Mouse (Mus musculus) hindbrain, embryonic 10.5 days (tissue): Measurements from ENCODE around the gene Arfgap2. TPM values are rescaled to one million over a fixed set of nuclear protein-coding genes. Genes with fewer than 3 reads are reported as not detected.
A peak's percentile ranks its signal among the peaks of the same experiment; 100 is the strongest.

Experiments
- DNase-seq: peaks from one replicate; pipeline ENCODE4 v3.0.0-alpha.2; 2017; ENCODE audit warnings: low spot score
- H3K27ac ChIP-seq: fragments of 300-500 bp; sonication (generic); 2 replicates; pipeline ENCODE4 v1.5.1; 2016; ENCODE audit warnings: mild to moderate bottlenecking, moderate library complexity
- H3K27me3 ChIP-seq: fragments of 300-500 bp; sonication (generic); 2 replicates; pipeline ENCODE4 v1.6.1; 2016; ENCODE audit warnings: mild to moderate bottlenecking; ENCODE audit not compliant: poor library complexity, insufficient read depth, severe bottlenecking
- H3K36me3 ChIP-seq: fragments of 300-500 bp; sonication (generic); 2 replicates; pipeline ENCODE4 v1.6.1; 2016; ENCODE audit warnings: mild to moderate bottlenecking, moderate library complexity
- H3K4me1 ChIP-seq: fragments of 300-500 bp; sonication (generic); replicated peaks from 2 replicates; pipeline ENCODE4 v1.6.1; 2016; ENCODE audit warnings: mild to moderate bottlenecking
- H3K4me3 ChIP-seq: fragments of 300-500 bp; sonication (generic); 2 replicates; pipeline ENCODE4 v1.5.1; 2016; ENCODE audit warnings: mild to moderate bottlenecking, moderate library complexity
- H3K9me3 ChIP-seq: fragments of 300-500 bp; sonication (generic); 2 replicates; pipeline ENCODE4 v1.6.1; 2016; ENCODE audit warnings: mild to moderate bottlenecking, moderate library complexity
- WGBS: fragments of 180-500 bp; shearing (Covaris S2); methylation state at CpG from one replicate; pipeline ENCODE4 v1.1.7; 2016; 5-methylcytosine and 5-hydroxymethylcytosine counted together
- polyA plus RNA-seq: library from polyadenylated mRNA; unstranded; fragments of >200 nt; fragmentation: Nextera tagmentation; extraction: Ambion mirVana; gene quantifications from 2 replicates; pipeline ENCODE4 v1.2.1, GENCODE M21; 2016

Gene Arfgap2
- polyA plus RNA-seq, 1 experiment from 2014 or later: 93.6 TPM

- WGBS: 58% methylated on average over 4 of the region's 4 CpGs
- no peak overlapping the region for H3K4me3 ChIP-seq
- no peaks in the 10 kb centered on the region for H3K9me3 ChIP-seq
Measured at GRCm38 (mm10) chr2:91252512-91252911, 12.3 kb upstream of the Arfgap2 start.

GRCm38 (mm10) chr2:91254725-91255380 lies 9.9 kb upstream of the Arfgap2 start:
- peaks cover 49% of the 10 kb centered on the region for H3K4me1 ChIP-seq
- no peak for DNase-seq
- 0 out of 2 replicates have a peak overlapping the region, but pooled peaks have one; percentile 91 for H3K27ac ChIP-seq
- peak overlapping the region; percentile 70; the same call in 1 of the 2 replicates for H3K4me3 ChIP-seq
- H3K36me3 ChIP-seq: no peaks in the 10 kb centered on the region
- H3K9me3 ChIP-seq: no peaks in the 10 kb centered on the region
- peaks cover 50% of the 10 kb centered on the region for H3K27me3 ChIP-seq
- WGBS: 31% methylated on average over 8 of the region's 8 CpGs

More at GRCm38 (mm10) chr2:91252512-91252911, 12.3 kb upstream of the Arfgap2 start:
- Histone ChIP-seq H3K27ac (no peak overlapping the region), H3K27me3 (peaks cover 39% of the 10 kb centered on the region), H3K36me3 (no peaks in the 10 kb centered on the region), H3K4me1 (peaks cover 31% of the 10 kb centered on the region)
- no peak for DNase-seq

GRCm38 (mm10) chr2:91255661-91256150 lies 9.1 kb upstream of the Arfgap2 start, which contains the start of gene Pacsin3:
Pacsin3 (plus strand) TSS chr2:91255954.
- H3K9me3 ChIP-seq: no peaks in the 10 kb centered on the region
- peaks cover 50% of the 10 kb centered on the region for H3K27me3 ChIP-seq
- peaks cover 49% of the 10 kb centered on the region for H3K4me1 ChIP-seq
- H3K36me3 ChIP-seq: peaks cover under 1% of the 10 kb centered on the region; the same call in 1 of the 2 replicates
- WGBS: 1% methylated on average over 27 of the region's 27 CpGs
- peak; percentile 59 for DNase-seq
- H3K27ac ChIP-seq: peak within 1 kb of the TSS; percentile 91
- H3K4me3 ChIP-seq: peak within 1 kb of the TSS; percentile 70

GRCm38 (mm10) chr2:91256256-91257125 lies 8.3 kb upstream of the Arfgap2 start:
- peaks cover 9% of the 10 kb centered on the region for H3K36me3 ChIP-seq
- under 1% methylated on average over 52 of the region's 52 CpGs for WGBS
- H3K4me1 ChIP-seq: peaks cover 49% of the 10 kb centered on the region
- H3K4me3 ChIP-seq: peak overlapping the region; percentile 70
- peak overlapping the region; percentile 91 for H3K27ac ChIP-seq
- DNase-seq: peak; percentile 68
- peaks cover 50% of the 10 kb centered on the region for H3K27me3 ChIP-seq
- H3K9me3 ChIP-seq: no peaks in the 10 kb centered on the region

- WGBS: 1% methylated on average over 22 of the region's 22 CpGs
- peaks cover 49% of the 10 kb centered on the region for H3K4me1 ChIP-seq
- H3K36me3 ChIP-seq: peaks cover 16% of the 10 kb centered on the region
- peaks cover 48% of the 10 kb centered on the region for H3K27me3 ChIP-seq
- peak overlapping the region; percentile 91 for H3K27ac ChIP-seq
- H3K9me3 ChIP-seq: no peaks in the 10 kb centered on the region
- peak; percentile 80 for DNase-seq
- H3K4me3 ChIP-seq: peak overlapping the region; percentile 70
Measured at GRCm38 (mm10) chr2:91257126-91257980, 7.4 kb upstream of the Arfgap2 start.

GRCm38 (mm10) chr2:91258054-91258453 lies 6.7 kb upstream of the Arfgap2 start:
- Histone ChIP-seq H3K27me3 (peaks cover 41% of the 10 kb centered on the region), H3K9me3 (no peaks in the 10 kb centered on the region), H3K27ac (peak overlapping the region; percentile 91), H3K4me1 (peaks cover 49% of the 10 kb centered on the region), H3K36me3 (peaks cover 23% of the 10 kb centered on the region), H3K4me3 (peak overlapping the region; percentile 70)
- 73% methylated on average over 5 of the region's 5 CpGs for WGBS
- no peak for DNase-seq

- peaks cover 33% of the 10 kb centered on the region for H3K27me3 ChIP-seq
- no peaks in the 10 kb centered on the region for H3K9me3 ChIP-seq
- peaks cover 31% of the 10 kb centered on the region for H3K36me3 ChIP-seq
- no peak overlapping the region for H3K27ac ChIP-seq
- H3K4me1 ChIP-seq: peaks cover 50% of the 10 kb centered on the region
- 62% methylated on average over 1 of the region's 1 CpGs for WGBS
- no peak for DNase-seq
- no peak overlapping the region for H3K4me3 ChIP-seq
Measured at GRCm38 (mm10) chr2:91258830-91259229, 5.9 kb upstream of the Arfgap2 start.

- no peak overlapping the region for H3K4me3 ChIP-seq
- 93% methylated on average over 1 of the region's 1 CpGs for WGBS
- DNase-seq: no peak
Measured at GRCm38 (mm10) chr2:91259493-91259892, 5.3 kb upstream of the Arfgap2 start.

GRCm38 (mm10) chr2:91263692-91264660 lies 798 bp upstream of the Arfgap2 start:
- H3K4me3 ChIP-seq: peak overlapping the region; percentile 89
- peaks cover 62% of the 10 kb centered on the region for H3K36me3 ChIP-seq
- no peaks in the 10 kb centered on the region for H3K27me3 ChIP-seq
- DNase-seq: no peak
- WGBS: 90% methylated on average over 17 of the region's 17 CpGs
- no peaks in the 10 kb centered on the region for H3K9me3 ChIP-seq
- peaks cover 38% of the 10 kb centered on the region for H3K4me1 ChIP-seq
- H3K27ac ChIP-seq: peak overlapping the region; percentile 92

More at GRCm38 (mm10) chr2:91259493-91259892, 5.3 kb upstream of the Arfgap2 start:
- Histone ChIP-seq H3K36me3 (peaks cover 35% of the 10 kb centered on the region), H3K27ac (no peak overlapping the region), H3K4me1 (peaks cover 56% of the 10 kb centered on the region), H3K27me3 (peaks cover 27% of the 10 kb centered on the region), H3K9me3 (no peaks in the 10 kb centered on the region)

GRCm38 (mm10) chr2:91268042-91268441 lies 3.3 kb downstream of the Arfgap2 start:
- Histone ChIP-seq H3K36me3 (peaks cover 80% of the 10 kb centered on the region), H3K27me3 (no peaks in the 10 kb centered on the region), H3K9me3 (no peaks in the 10 kb centered on the region), H3K27ac (no peak overlapping the region), H3K4me3 (no peak overlapping the region), H3K4me1 (peaks cover 33% of the 10 kb centered on the region)
- no peak for DNase-seq
- WGBS: 94% methylated on average over 3 of the region's 3 CpGs

GRCm38 (mm10) chr2:91268706-91269105 lies 3.9 kb downstream of the Arfgap2 start:
- H3K4me1 ChIP-seq: peaks cover 33% of the 10 kb centered on the region
- no peak overlapping the region for H3K4me3 ChIP-seq
- 89% methylated on average over 2 of the region's 2 CpGs for WGBS
- H3K9me3 ChIP-seq: no peaks in the 10 kb centered on the region
- DNase-seq: no peak
- H3K27me3 ChIP-seq: no peaks in the 10 kb centered on the region
- no peak overlapping the region for H3K27ac ChIP-seq
- peaks cover 80% of the 10 kb centered on the region for H3K36me3 ChIP-seq
